Mouse (Mus musculus) heart, postnatal 4 days (tissue): Measurements from ENCODE around the gene Ccdc115. TPM values are rescaled to one million over a fixed set of nuclear protein-coding genes. Genes with fewer than 3 reads are reported as not detected.

ENCODE experiments used
- DNase-seq: peaks from one replicate; pipeline ENCODE4 v3.0.0; 2021
- total RNA-seq, 2 experiments: library from RNA; stranded (reverse); gene quantifications; 2 replicates each; pipeline ENCODE4 v1.2.3; 2021

The Ccdc115 gene
- 10 to 100 TPM; 16.4 to 19.9 TPM for total RNA-seq

GRCm38 (mm10) chr1:34439215-34439960 is at the start of gene Ccdc115, which contains the start of gene Imp4:
TSS of gene Ccdc115 (minus strand) at chr1:34439672.
TSS of gene Imp4 (plus strand) at chr1:34439851.
- peak; percentile 96 for DNase-seq

DNA sequence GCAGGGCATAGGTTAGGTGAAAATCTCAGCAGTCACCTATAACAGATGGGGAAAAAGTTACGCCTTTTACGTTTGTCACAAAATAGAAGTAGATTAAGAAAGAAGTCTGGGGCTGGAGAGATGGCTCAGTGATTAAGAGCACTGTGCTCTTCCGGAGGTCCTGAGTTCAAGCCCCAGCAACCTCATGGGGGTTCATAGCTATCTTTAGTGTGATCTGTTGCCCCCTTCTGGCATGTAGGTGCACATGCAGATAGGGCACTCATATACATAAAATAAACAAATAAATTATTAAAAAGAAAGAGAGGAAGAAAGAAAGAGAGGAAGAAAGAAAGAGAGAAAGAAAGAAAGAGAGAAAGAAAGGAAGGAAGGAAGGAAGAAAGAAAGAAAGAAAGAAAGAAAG is 47.9 kb upstream of the Ccdc115 start:
- no peak for DNase-seq

GRCm38 (mm10) chr1:34485461-34486188 is 46.2 kb upstream of the Ccdc115 start:
- DNase-seq: peak; percentile 55

DNA sequence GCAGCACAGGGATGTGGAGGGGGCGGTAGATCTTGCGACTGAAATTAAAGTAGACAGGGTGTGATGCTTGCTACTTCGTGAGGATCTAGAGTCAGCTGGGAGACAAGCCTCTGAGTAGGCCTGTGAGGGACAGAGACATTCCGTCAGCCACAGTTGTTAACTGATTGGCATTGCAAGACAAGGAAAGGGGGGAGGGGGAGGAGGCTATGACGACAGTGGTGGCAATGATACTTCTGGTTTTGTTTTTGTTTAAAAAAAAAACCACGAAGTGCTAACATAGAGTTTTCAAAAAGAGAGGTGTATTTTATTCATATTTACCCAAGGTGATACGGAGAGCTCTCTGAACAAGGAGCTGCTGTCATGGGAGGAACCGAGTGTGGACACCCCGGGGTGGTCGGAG is 45.0 kb upstream of the Ccdc115 start:
- DNase-seq: peak; percentile 25

- no peak for DNase-seq
These were observed 42.6 kb upstream of the Ccdc115 start for GRCm38 (mm10) chr1:34481920-34482669.

GRCm38 (mm10) chr1:34480801-34481200 is 41.3 kb upstream of the Ccdc115 start:
- no peak for DNase-seq

DNA sequence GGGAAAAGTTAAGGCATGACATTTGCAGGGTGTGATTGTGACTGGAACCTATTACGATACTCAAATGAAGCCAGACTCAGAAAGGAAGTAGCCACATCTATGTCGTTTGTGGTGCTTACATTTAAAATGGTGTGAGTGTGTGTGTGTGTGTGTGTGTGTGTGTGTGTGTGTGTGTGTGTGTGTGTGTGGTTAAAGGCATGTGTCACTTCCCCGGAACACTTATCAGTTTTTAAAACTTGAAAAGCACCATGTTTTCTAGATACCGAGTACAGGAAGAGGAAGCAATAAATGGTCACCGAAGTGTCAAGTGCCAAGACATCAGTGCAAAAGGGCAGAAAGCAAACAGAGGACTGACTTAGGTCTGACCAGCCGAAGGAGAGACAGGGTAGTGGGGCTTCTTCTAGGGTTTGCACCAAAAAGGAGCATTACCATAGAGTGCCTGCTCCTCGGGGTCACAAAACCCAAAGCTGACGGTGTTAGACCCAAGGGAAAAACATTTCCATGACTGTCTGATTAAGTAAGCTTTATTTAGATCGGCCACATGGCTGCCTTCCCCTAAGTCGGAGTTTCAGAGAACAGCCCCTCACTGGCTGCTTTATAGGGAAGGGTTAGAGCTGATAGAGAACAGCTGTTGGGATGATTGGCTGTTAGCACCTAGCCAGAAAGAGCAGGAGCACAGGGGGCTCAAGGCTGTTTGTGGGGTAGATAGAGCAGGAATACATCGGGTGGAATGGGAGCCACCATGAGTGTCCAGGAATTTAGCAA is 39.6 kb upstream of the Ccdc115 start:
- no peak for DNase-seq

GRCm38 (mm10) chr1:34472427-34473300 is 33.2 kb upstream of the Ccdc115 start:
- peak; percentile 36 for DNase-seq

GRCm38 (mm10) chr1:34469801-34470200 is 30.3 kb upstream of the Ccdc115 start:
- no peak for DNase-seq

DNA sequence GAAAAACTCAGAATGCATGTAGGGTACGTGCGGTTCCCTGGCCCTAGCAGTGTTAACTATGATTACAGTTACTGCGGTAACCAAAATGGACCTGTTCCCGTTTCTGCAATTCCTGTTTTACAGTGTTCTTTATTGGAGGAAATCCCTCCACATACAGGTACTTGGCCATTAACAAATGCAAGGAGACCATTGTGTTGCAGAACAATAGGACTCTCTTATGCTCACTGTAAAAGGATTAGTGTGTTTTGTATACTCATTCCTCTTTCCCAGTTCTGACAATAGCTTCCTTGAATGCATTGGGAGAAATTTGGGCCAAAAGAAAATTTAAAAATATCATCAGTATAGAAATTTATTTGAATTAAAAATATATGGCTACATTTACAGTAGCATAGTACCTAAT is 29.0 kb upstream of the Ccdc115 start:
- no peak for DNase-seq

GRCm38 (mm10) chr1:34468051-34468450 is 28.6 kb upstream of the Ccdc115 start:
- no peak for DNase-seq

DNA sequence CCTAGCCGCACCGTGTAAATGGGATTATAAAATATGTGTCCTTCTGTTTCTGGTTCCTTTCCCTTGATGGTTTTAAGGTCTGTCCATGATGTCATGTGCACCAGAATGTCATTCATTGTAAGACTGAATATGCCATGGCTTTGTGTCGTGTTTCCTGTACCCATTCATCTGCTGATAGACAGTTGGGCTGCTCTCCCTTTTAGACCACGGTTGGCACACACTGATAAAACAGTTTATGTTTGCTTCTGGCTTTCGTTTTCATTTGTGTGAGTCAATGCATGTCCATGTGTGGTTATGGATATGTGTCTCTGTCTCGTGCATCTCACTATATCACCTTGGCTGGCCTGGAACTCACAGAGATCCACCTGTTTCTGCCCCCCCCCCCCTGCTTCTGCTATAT is 26.0 kb upstream of the Ccdc115 start:
- no peak for DNase-seq

GRCm38 (mm10) chr1:34464310-34464817 is 24.9 kb upstream of the Ccdc115 start:
- DNase-seq: no peak

- peak; percentile 76 for DNase-seq
These were observed 23.3 kb upstream of the Ccdc115 start for GRCm38 (mm10) chr1:34462766-34463165.

DNA sequence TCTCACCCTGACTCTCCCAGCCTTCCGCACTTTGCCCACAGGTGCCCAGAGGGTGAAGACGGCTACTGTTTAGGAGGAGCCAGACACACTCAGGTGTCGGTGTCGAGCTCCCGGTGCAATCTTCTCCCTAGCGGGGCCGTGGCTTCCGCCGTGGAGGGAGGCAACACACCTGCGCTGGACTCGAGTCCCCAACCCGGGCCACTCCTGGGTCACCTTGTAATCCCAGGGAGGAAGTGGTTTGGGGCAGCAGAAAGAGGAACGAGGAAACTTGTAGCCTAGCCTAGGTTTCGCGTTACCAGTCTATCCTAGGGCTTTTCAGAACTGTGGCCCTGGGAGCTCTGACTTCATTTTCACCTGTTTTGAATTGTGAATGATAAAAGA is 20.6 kb upstream of the Ccdc115 start:
- DNase-seq: no peak

DNA sequence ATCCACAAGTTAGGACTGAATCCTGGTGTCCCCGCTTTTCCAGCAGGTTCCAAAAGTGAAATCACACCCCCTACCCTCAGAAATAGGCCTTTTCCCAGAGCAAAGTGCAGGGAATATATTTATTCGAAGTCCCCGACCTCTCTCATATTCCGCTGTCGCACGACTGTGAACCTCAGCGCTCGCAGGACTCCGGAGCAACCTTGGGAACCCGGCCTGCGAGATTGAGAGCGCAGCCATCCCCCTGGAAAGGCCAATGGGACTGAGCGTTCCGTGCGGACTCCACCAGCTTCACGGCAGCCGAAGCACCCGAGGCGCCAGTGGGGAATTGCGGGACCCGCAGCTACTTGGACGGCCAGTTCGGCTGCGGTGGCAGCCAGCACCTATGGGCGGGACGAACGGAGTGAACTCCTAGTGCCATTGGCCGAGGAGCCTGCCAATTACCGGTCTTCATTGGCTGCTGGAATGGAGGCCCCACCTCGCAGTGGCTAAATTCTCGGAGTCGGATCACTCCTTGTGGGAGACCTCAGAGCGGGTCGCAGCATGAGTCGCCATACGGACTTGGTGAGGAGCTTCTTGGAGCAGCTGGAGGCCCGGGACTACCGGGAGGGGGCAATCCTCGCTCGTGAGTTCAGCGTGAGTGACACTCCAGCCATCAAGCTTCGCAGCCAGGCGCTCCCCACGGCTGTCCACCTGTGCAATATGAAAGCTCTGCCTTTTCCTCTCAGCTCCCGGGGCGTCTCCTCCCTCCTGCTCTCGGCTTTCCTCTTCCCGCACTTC is 20.0 kb upstream of the Ccdc115 start, which contains the start of gene Ptpn18:
TSS of gene Ptpn18 (plus strand) at position 479 of the 777 bp plus-strand sequence.
- DNase-seq: peak; percentile 94

DNA sequence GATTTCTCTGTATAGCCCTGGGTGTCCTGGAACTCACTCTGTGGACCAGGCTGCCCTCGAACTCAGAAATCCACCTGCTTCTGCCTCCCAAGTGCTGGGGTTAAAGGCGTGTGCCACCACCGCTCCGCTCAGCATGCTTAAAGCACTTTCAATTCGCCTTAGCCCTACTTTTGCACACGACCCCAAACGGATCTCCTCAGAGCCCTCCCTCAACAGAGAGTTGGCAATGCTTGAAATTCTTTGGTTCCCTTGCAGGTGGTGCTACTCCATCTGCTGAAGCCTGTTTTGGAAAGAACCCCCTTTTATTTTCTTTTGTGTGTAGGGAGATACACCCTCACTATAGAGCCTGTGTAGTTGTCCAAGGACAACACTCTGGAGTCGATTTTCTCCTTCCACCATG is 19.0 kb upstream of the Ccdc115 start:
- DNase-seq: no peak

DNA sequence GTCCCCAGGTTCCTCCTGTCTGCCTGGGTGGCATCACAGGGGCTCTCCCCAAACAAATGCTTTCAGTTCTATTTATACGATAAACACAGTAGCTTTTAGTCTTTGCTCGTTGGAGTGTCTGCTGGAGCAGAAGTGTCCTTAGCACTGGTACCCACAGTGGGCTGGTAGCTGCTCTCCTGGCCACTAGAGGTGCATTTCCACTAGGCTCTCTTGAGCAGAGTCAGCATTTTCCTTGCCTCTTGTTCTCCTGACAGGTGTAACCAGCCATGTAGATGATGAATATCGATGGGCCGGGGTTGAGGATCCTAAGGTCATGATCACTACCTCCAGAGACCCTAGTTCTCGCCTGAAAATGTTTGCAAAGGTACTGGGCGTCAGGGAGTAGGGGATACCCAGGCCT is 3.7 kb upstream of the Ccdc115 start:
- no peak for DNase-seq

- no peak for DNase-seq
These were observed 624 bp upstream of the Ccdc115 start for GRCm38 (mm10) chr1:34439961-34440630.
